Mouse (Mus musculus): ENCODE measurements around the gene Tex45. TPM values are rescaled to one million over a fixed set of nuclear protein-coding genes. Genes with fewer than 3 reads are reported as not detected.

The Tex45 gene
- polyA plus RNA-seq, 1 experiment from 2014 or later = not detected

DNA sequence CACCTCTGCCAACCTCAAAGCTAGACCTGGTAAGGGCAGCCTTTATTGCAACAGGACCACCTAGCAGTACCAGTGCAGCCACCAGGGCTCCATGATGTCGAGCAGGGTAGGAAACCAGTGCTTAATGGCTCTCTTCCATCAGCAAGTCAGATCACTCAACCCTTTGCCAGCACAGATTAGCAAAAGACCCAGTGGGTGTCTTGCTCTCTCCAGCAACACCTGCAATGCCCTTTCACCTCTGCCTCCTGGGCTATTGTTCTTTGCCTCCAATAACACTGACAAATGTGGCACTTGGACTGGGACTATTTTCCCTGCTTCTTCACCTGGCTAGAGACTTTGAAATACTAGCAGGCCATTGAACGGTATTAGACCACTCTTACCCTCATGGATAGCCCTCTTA, 21.4 kb upstream of the Tex45 start:
- peaks cover 35% of the 10 kb centered on the region for H3K36me3 ChIP-seq (ENCODE audit: control insufficient read depth, insufficient read depth)
- no peak for ATAC-seq (ENCODE audit: low read depth)

GRCm38 (mm10) chr8:3450670-3451069, 20.0 kb upstream of the Tex45 start:
- Histone ChIP-seq H3K4me1 (ENCODE audit: control insufficient read depth, low read depth, low read length) (no peaks in the 10 kb centered on the region), H3K36me3 (ENCODE audit: control insufficient read depth, insufficient read depth) (peaks cover 35% of the 10 kb centered on the region), H3K4me2 (ENCODE audit: low read depth, low read length) (no peak overlapping the region), H3K27ac (ENCODE audit: low read length) (no peak overlapping the region), H3K4me3 (ENCODE audit: low read depth, low read length) (no peak overlapping the region), H3K9ac (ENCODE audit: low read depth, low read length) (no peak overlapping the region), H3K9me3 (replicated peaks; ENCODE audit: control insufficient read depth, low read length) (no peaks in the 10 kb centered on the region), H3K27me3 (ENCODE audit: control insufficient read depth, insufficient read depth, low read depth, low read length) (no peaks in the 10 kb centered on the region)
- 26% methylated on average over 5 of the region's 5 CpGs for WGBS (ENCODE audit: insufficient replicate concordance)
- no peak for ATAC-seq (ENCODE audit: low read depth)

More for the DNA sequence above, 21.4 kb upstream of the Tex45 start:
- no peak overlapping the region for H3K4me2 ChIP-seq (ENCODE audit: low read depth, low read length)
- no peaks in the 10 kb centered on the region for H3K4me1 ChIP-seq (ENCODE audit: control insufficient read depth, low read depth, low read length)
- no peaks in the 10 kb centered on the region for H3K9me3 ChIP-seq (replicated peaks; ENCODE audit: control insufficient read depth, low read length)
- H3K27ac ChIP-seq (ENCODE audit: low read length) = no peak overlapping the region
- no peak overlapping the region for H3K4me3 ChIP-seq (ENCODE audit: low read depth, low read length)
- H3K9ac ChIP-seq (ENCODE audit: low read depth, low read length) = no peak overlapping the region
- H3K27me3 ChIP-seq (ENCODE audit: control insufficient read depth, insufficient read depth, low read depth, low read length) = no peaks in the 10 kb centered on the region
- WGBS (ENCODE audit: insufficient replicate concordance) = 82% methylated on average over 2 of the region's 2 CpGs

- Histone ChIP-seq H3K4me3 (ENCODE audit: low read depth, low read length) (no peak overlapping the region), H3K9ac (ENCODE audit: low read depth, low read length) (no peak overlapping the region), H3K36me3 (ENCODE audit: control insufficient read depth, insufficient read depth) (peaks cover 32% of the 10 kb centered on the region), H3K4me2 (ENCODE audit: low read depth, low read length) (no peak overlapping the region), H3K9me3 (replicated peaks; ENCODE audit: control insufficient read depth, low read length) (no peaks in the 10 kb centered on the region), H3K27ac (ENCODE audit: low read length) (no peak overlapping the region), H3K27me3 (ENCODE audit: control insufficient read depth, insufficient read depth, low read depth, low read length) (no peaks in the 10 kb centered on the region), H3K4me1 (ENCODE audit: control insufficient read depth, low read depth, low read length) (no peaks in the 10 kb centered on the region)
- 92% methylated on average over 25 of the region's 25 CpGs for whole genome bisulfite sequencing (ENCODE audit: insufficient replicate concordance)
- no peak for ATAC-seq (ENCODE audit: low read depth)
Observed at GRCm38 (mm10) chr8:3451992-3452391, 18.7 kb upstream of the Tex45 start.

DNA sequence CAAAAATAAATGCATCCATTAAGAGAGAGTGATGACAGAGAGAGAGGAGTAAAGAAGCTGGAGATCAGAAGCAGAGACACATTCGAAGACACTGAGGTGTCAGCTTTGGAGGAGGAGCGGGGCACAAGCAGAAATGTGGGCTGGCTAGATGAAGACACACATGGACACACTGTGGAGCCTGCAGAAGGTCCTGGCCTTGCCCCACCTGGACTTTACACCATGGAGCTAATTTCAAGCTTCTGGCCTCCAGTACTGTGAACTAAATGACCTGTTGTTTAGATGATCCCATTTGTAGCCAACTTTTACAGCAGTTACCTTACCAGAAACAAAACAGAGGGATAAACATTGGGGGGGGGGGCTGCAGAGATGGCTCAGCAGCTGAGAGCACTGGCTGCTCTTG, 7.4 kb upstream of the Tex45 start:
- no peak for ATAC-seq (ENCODE audit: low read depth)
- H3K27me3 ChIP-seq (ENCODE audit: control insufficient read depth, insufficient read depth, low read depth, low read length) = no peaks in the 10 kb centered on the region
- H3K36me3 ChIP-seq (ENCODE audit: control insufficient read depth, insufficient read depth) = no peaks in the 10 kb centered on the region
- H3K9me3 ChIP-seq (replicated peaks; ENCODE audit: control insufficient read depth, low read length) = no peaks in the 10 kb centered on the region
- no peak overlapping the region for H3K4me3 ChIP-seq (ENCODE audit: low read depth, low read length)
- no peak overlapping the region for H3K27ac ChIP-seq (ENCODE audit: low read length)
- peaks cover 9% of the 10 kb centered on the region for H3K4me1 ChIP-seq (ENCODE audit: control insufficient read depth, low read depth, low read length)
- H3K4me2 ChIP-seq (ENCODE audit: low read depth, low read length) = no peak overlapping the region
- 66% methylated on average over 2 of the region's 2 CpGs for WGBS (ENCODE audit: insufficient replicate concordance)
- H3K9ac ChIP-seq (ENCODE audit: low read depth, low read length) = no peak overlapping the region

GRCm38 (mm10) chr8:3464309-3464708, 6.4 kb upstream of the Tex45 start:
- ATAC-seq (ENCODE audit: low read depth) = no peak
- Histone ChIP-seq H3K4me3 (ENCODE audit: low read depth, low read length) (no peak overlapping the region), H3K27ac (ENCODE audit: low read length) (no peak overlapping the region), H3K27me3 (ENCODE audit: control insufficient read depth, insufficient read depth, low read depth, low read length) (no peaks in the 10 kb centered on the region), H3K9me3 (replicated peaks; ENCODE audit: control insufficient read depth, low read length) (no peaks in the 10 kb centered on the region), H3K36me3 (ENCODE audit: control insufficient read depth, insufficient read depth) (no peaks in the 10 kb centered on the region), H3K4me1 (ENCODE audit: control insufficient read depth, low read depth, low read length) (peaks cover 9% of the 10 kb centered on the region), H3K4me2 (ENCODE audit: low read depth, low read length) (no peak overlapping the region), H3K9ac (ENCODE audit: low read depth, low read length) (no peak overlapping the region)
- 59% methylated on average over 5 of the region's 5 CpGs for WGBS (ENCODE audit: insufficient replicate concordance)

DNA sequence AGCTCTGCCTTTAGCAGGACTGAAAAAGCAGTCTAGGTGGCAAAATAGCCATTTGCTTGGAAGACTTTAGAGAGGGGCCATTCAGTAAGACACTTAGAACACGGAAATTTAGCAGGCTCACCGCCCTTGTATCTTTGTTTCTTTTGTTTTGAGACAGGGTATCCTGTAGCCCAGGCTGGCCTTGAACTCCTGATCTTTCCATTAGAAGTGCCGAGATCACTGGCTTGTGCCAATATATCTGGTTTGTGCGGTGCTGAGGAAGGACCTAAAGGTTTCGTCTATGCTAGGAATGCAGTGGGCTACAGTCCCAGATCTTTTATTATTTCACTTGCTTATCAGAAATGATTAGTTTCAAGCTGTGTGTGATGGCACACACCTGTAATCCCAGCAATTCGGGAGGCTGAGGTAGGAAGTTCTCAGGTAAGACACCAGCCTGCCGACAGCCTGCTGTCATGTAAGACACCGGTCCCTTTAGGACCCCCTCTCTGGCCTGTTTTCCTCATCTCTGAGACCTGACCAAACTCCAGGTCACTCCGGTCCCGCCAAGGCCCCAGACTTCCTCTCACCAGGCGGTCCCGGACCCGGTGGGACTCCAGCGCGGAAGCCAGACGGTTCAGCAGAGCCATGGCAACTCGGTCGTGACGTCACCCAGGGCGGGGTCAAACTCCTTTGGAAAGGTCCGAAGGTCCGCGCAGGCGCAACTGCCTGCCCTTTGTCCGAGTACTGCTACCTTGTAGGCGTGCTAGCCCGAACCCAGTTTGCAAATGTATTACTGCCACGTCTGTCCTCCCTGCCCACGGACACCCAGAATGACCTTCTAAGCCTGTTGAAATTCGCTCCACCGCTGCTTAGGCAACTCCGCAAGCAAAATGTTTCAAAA, 3.4 kb upstream of the Tex45 start, which contains the start of gene Pex11g:
Gene Pex11g (minus strand): TSS at position 675 of the 880 bp plus-strand sequence.
- WGBS (ENCODE audit: insufficient replicate concordance) = 7% methylated on average over 32 of the region's 32 CpGs

DNA sequence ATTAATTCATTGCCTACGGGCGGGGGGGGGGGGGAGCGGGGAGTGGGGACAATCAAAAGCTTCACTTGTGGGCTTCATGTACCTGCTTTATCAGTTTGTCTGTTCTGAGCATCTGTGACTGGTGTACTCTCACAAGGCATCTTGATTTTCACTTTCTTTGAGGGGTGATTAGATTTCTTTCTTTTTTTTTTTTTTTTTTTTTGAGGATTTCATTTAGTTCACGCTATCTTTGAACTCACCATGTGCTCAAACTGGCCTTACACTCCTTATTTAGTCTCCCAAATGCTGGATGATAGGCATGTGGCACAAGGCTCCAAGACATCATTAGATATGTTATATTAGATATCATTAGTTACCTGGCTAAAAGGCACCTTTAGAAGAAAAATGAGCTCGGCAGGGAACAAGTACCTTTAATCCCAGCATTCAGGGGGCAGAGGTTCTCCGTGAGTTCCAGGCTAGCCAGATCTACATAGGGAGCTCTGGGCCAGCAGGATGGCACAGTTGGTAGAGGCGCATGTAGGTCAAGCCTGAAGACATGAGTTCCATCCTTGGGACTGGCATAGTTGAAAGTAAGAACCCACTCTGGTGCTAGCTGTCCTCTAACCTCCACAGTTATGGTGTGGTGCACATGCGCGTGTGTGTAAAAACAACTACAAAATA, 2.6 kb upstream of the Tex45 start:
- Histone ChIP-seq H3K9me3 (replicated peaks; ENCODE audit: control insufficient read depth, low read length) (no peaks in the 10 kb centered on the region), H3K36me3 (ENCODE audit: control insufficient read depth, insufficient read depth) (no peaks in the 10 kb centered on the region), H3K27me3 (ENCODE audit: control insufficient read depth, insufficient read depth, low read depth, low read length) (no peaks in the 10 kb centered on the region), H3K9ac (ENCODE audit: low read depth, low read length) (peak overlapping the region; percentile 62), H3K4me1 (ENCODE audit: control insufficient read depth, low read depth, low read length) (peaks cover 9% of the 10 kb centered on the region), H3K4me2 (ENCODE audit: low read depth, low read length) (peak overlapping the region; percentile 81), H3K27ac (ENCODE audit: low read length) (peak overlapping the region; percentile 46), H3K4me3 (ENCODE audit: low read depth, low read length) (peak overlapping the region; percentile 67)
- ATAC-seq (ENCODE audit: low read depth) = no peak
- WGBS (ENCODE audit: insufficient replicate concordance) = 44% methylated on average over 9 of the region's 9 CpGs

More for the DNA sequence above, 3.4 kb upstream of the Tex45 start, which contains the start of gene Pex11g:
- Histone ChIP-seq H3K4me2 (ENCODE audit: low read depth, low read length) (peak within 1 kb of the TSS; percentile 81), H3K27me3 (ENCODE audit: control insufficient read depth, insufficient read depth, low read depth, low read length) (no peaks in the 10 kb centered on the region), H3K4me3 (ENCODE audit: low read depth, low read length) (peak within 1 kb of the TSS; percentile 67), H3K9me3 (replicated peaks; ENCODE audit: control insufficient read depth, low read length) (no peaks in the 10 kb centered on the region), H3K9ac (ENCODE audit: low read depth, low read length) (peak within 1 kb of the TSS; percentile 62), H3K4me1 (ENCODE audit: control insufficient read depth, low read depth, low read length) (peaks cover 9% of the 10 kb centered on the region), H3K27ac (ENCODE audit: low read length) (peak within 1 kb of the TSS; percentile 59), H3K36me3 (ENCODE audit: control insufficient read depth, insufficient read depth) (no peaks in the 10 kb centered on the region)
- peak; percentile 94 for ATAC-seq (ENCODE audit: low read depth)

GRCm38 (mm10) chr8:3468838-3469237, 1.8 kb upstream of the Tex45 start:
- 52% methylated on average over 1 of the region's 1 CpGs for WGBS (ENCODE audit: insufficient replicate concordance)
- H3K4me2 ChIP-seq (ENCODE audit: low read depth, low read length) = no peak overlapping the region
- no peaks in the 10 kb centered on the region for H3K27me3 ChIP-seq (ENCODE audit: control insufficient read depth, insufficient read depth, low read depth, low read length)
- no peaks in the 10 kb centered on the region for H3K9me3 ChIP-seq (replicated peaks; ENCODE audit: control insufficient read depth, low read length)
- no peak overlapping the region for H3K9ac ChIP-seq (ENCODE audit: low read depth, low read length)
- H3K4me1 ChIP-seq (ENCODE audit: control insufficient read depth, low read depth, low read length) = peaks cover 9% of the 10 kb centered on the region
- no peaks in the 10 kb centered on the region for H3K36me3 ChIP-seq (ENCODE audit: control insufficient read depth, insufficient read depth)
- H3K27ac ChIP-seq (ENCODE audit: low read length) = no peak overlapping the region
- no peak overlapping the region for H3K4me3 ChIP-seq (ENCODE audit: low read depth, low read length)
- ATAC-seq (ENCODE audit: low read depth) = no peak

Measured in liver, embryonic 16.5 days (tissue).